Mouse (Mus musculus): Measurements from ENCODE around the gene Golt1a.

The Golt1a gene

GRCm38 (mm10) chr1:133347693-133348520 lies 38.3 kb downstream of the Golt1a start:
- DNase-seq (ENCODE audit: low spot score) = no peak

GRCm38 (mm10) chr1:133350210-133350609 lies 40.6 kb downstream of the Golt1a start, which contains the start of gene Ren1:
Ren1 (plus strand) TSS chr1:133350510.
- no peak for DNase-seq (ENCODE audit: low spot score)

- no peak for DNase-seq (ENCODE audit: low spot score)
These were observed 42.2 kb downstream of the Golt1a start for GRCm38 (mm10) chr1:133351762-133352161.

- peak; percentile 84 for DNase-seq (ENCODE audit: low spot score)
These were observed 43.8 kb downstream of the Golt1a start for GRCm38 (mm10) chr1:133353371-133353809.

GRCm38 (mm10) chr1:133355469-133355868 lies 45.9 kb downstream of the Golt1a start:
- DNase-seq (ENCODE audit: low spot score) = no peak

- DNase-seq (ENCODE audit: low spot score) = no peak
These were observed 46.3 kb downstream of the Golt1a start for GRCm38 (mm10) chr1:133355912-133356311.

GRCm38 (mm10) chr1:133356330-133356729 lies 46.7 kb downstream of the Golt1a start:
- DNase-seq (ENCODE audit: low spot score) = no peak

GRCm38 (mm10) chr1:133361006-133361405 lies 51.4 kb downstream of the Golt1a start:
- DNase-seq (ENCODE audit: low spot score) = no peak

GRCm38 (mm10) chr1:133362103-133362502 lies 52.5 kb downstream of the Golt1a start:
- DNase-seq (ENCODE audit: low spot score) = no peak

GRCm38 (mm10) chr1:133363276-133364021 lies 53.8 kb downstream of the Golt1a start, which contains the start of gene Etnk2:
Etnk2 (plus strand) TSS chr1:133363572.
- DNase-seq (ENCODE audit: low spot score) = peak; percentile 63

GRCm38 (mm10) chr1:133364022-133364630 lies 54.5 kb downstream of the Golt1a start:
- DNase-seq (ENCODE audit: low spot score) = no peak

GRCm38 (mm10) chr1:133364890-133365289 lies 55.3 kb downstream of the Golt1a start:
- no peak for DNase-seq (ENCODE audit: low spot score)

- DNase-seq (ENCODE audit: low spot score) = no peak
These were observed 57.5 kb downstream of the Golt1a start for GRCm38 (mm10) chr1:133366951-133367605.

GRCm38 (mm10) chr1:133367606-133368488 lies 58.2 kb downstream of the Golt1a start:
- DNase-seq (ENCODE audit: low spot score) = no peak

GRCm38 (mm10) chr1:133368644-133369043 lies 59.0 kb downstream of the Golt1a start:
- no peak for DNase-seq (ENCODE audit: low spot score)

- DNase-seq (ENCODE audit: low spot score) = no peak
These were observed 60.8 kb downstream of the Golt1a start for GRCm38 (mm10) chr1:133370352-133370751.

- DNase-seq (ENCODE audit: low spot score) = no peak
These were observed 61.8 kb downstream of the Golt1a start for GRCm38 (mm10) chr1:133371431-133371830.

GRCm38 (mm10) chr1:133372113-133372512 lies 62.5 kb downstream of the Golt1a start:
- no peak for DNase-seq (ENCODE audit: low spot score)

Measured in layer of hippocampus, adult 11-12 months (tissue).